ENCODE assay signal across 9 mouse cellular contexts in genomic region chr14:119852139-119852538, GRCm38 (mm10).
DNase-seq lines count a peak whose midpoint lies in the region; ATAC-seq and TF ChIP-seq lines count a peak whose summit lies in the region.
"Had no signal": no experiment of that assay in that cellular context is flagged by ENCODE, and none has a peak within 500 bp of the region (broad histone marks: within the 10 kb centered on the region; RNA-seq: fewer than 3 reads in every experiment).

No protein-coding gene starts in this region.

- peak overlapping the region; percentile 37 for H3K4me2 ChIP-seq in neural tube, embryonic 12.5 days (replicated peaks)

- H3K27me3 ChIP-seq in neural tube, embryonic 12.5 days (replicated peaks) = no peaks in the 10 kb centered on the region

- ATAC-seq in neural tube, embryonic 12.5 days (ENCODE audit: low FRiP score, low read depth) = no peak
- ATAC-seq: activated CD4-positive, CD25-positive, alpha-beta regulatory T cell, adult 4 months had no signal

- peak overlapping the region; percentile 66 for H3K27ac ChIP-seq in left cerebral cortex, adult 2 months
- H3K27ac ChIP-seq in neural tube, embryonic 12.5 days = no peak overlapping the region

- DNase-seq in left cerebral cortex, adult 2 months (ENCODE audit: extremely low spot score in 1 of 2, low spot score in 2 of 2) = no peak
- no peak for DNase-seq in left cerebral cortex, adult 8-10 months (ENCODE audit: low spot score in 2 of 2)
- DNase-seq in cerebellum, adult 9-11 months = peak; percentile 46
- peak; percentile 12 for DNase-seq in kidney, adult 18-20 months
- no peak for DNase-seq in B cell, adult 2 months
- DNase-seq in testis, postnatal 10 days (ENCODE audit: low spot score) = no peak
- DNase-seq: gastrocnemius, postnatal 10 days had no signal

- no peak overlapping the region for H3K4me3 ChIP-seq in left cerebral cortex, adult 2 months
- no peak overlapping the region for H3K4me3 ChIP-seq in neural tube, embryonic 12.5 days

- WGBS in neural tube, embryonic 12.5 days = 10% methylated on average over 5 of the region's 5 CpGs

- H3K4me1 ChIP-seq in neural tube, embryonic 12.5 days = peaks cover 4% of the 10 kb centered on the region

- TF ChIP-seq CTCF in left cerebral cortex, adult 2 months (IDR thresholded peaks at IDR 0.05) = no peak

- H3K9me3 ChIP-seq in neural tube, embryonic 12.5 days = no peaks in the 10 kb centered on the region

- intact Hi-C loops in left cerebral cortex, adult 2 months (cut with DNase I) = loop anchor here (5.0 to 10.0 kb wide), 3 partner anchors 55 to 730 kb away; no protein-coding TSS in a partner anchor

- H3K9ac ChIP-seq in neural tube, embryonic 12.5 days = no peak overlapping the region

- H3K36me3 ChIP-seq in neural tube, embryonic 12.5 days = no peaks in the 10 kb centered on the region

Comparison
In these comparisons a context has a peak if more than half of its experiments do, and no peak if none do; other contexts are left out.
1. DNase-seq: peak in cerebellum, adult 9-11 months (single experiment) and kidney, adult 18-20 months (single experiment); none in left cerebral cortex, adult 2 months (0 of 2), left cerebral cortex, adult 8-10 months (0 of 2), B cell, adult 2 months (0 of 2) and testis, postnatal 10 days (single experiment).